Mouse (Mus musculus) mouse trophoblast stem cell (cell line): ENCODE measurements around the gene Fxyd7.

ENCODE experiments used
- in situ Hi-C, 2 experiments: fragments of 300-500 bp; cut with MseI, MboI; formaldehyde crosslinking; loops; 2 replicates in 1 of 2; 3 replicates in 1 of 2; pipeline ENCODE4 v1.15.1; 2025

Fxyd7 gene

DNA sequence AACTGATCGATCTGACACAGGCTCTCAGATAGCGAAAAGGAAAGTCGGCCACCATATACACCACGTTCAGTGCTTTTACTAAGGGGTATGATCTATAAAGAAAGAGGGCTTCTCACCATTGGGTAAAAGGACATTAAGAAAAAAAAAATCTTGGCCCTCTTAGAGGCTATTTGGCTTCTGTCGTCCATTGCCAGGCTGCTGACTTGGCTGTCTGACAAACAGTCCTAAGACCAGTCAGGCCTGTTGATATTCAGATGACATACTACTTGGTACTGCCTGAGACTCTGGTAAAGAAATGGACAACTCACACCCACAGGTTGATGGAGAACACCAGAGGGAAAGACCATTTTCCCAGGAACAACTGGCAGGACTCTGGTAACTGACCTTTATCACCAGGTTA lies 38.3 kb downstream of the Fxyd7 start:
- in situ Hi-C loops, result no loop called here

DNA sequence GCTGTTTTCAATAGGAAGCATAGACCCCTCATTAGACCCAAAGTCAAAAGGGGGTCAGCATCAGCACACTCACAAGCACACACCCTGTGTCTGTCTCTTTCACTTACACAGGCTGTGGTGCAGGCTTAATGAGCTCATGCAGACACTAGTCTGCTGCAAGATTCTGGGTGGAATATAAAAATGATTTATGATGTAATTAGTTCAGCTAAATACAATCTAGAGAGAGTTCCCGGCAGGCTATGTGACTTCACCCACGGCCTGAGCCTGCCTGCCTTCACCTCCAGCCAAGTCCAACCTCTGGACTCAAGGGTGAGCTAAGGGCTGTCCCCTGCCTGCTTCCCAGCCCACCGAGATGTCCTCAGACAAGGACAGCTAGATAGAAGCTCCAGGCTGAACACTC lies 42.4 kb downstream of the Fxyd7 start:
- in situ Hi-C loops, result no loop called here

DNA sequence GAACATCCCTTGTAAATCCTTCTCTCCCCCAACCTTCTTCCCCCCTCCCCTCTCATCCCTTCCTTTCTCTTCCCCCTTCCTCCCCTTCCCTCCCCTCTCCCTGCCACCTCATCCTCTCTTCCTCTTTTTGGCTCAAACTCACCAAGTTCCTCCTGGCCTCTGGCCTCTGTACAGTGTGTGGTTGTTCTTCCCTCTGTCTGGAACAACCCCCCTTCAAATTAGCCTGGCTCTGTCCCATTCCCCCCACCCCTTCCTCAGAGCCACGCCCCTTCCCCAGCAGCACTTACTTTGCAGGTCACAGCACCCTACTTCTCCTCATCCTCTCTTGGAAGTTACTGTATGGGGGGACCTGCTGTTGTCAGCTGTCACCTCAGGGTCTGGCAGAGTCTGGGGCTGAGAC lies 43.1 kb downstream of the Fxyd7 start:
- in situ Hi-C loops, result no loop called here

DNA sequence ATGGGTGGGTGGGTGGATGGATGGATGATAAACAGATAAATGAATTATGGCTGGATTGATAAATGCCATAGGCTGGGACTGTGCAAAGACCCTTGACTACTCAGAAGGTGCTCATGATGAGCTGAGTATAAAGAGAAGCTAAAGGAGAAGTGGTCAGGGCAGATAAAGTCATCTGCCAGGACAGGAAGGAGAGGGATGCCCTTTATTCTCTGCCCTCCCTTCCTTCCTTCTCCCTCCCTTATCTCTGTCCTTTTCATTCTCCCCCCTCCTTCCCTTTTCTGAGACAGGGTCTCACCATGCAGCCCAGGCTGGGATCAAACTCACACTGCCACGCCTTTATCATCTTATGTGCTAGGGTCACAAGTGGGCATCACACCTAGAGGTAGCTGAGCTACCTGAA lies 43.5 kb downstream of the Fxyd7 start:
- in situ Hi-C loops, result no loop called here

DNA sequence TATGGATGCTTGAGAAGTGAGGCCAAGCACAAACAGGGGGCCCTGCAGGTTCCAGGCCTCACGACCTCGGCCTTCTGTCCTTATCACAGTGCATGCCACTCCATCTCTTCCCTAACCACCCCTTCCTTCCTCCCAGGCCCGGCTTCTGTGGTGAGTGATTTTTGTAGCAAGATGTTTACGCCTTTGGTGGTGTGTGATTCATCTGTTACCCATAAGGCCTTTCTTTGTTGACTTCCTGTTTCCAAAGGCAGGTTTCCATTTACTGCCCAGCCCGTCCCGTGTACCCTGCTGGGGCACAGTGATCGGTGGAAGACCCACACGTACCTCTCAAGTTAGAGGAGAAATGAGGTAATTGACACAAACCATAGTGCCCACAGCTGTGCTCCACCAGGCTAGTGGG lies 48.6 kb downstream of the Fxyd7 start:
- in situ Hi-C loops, result no loop called here

DNA sequence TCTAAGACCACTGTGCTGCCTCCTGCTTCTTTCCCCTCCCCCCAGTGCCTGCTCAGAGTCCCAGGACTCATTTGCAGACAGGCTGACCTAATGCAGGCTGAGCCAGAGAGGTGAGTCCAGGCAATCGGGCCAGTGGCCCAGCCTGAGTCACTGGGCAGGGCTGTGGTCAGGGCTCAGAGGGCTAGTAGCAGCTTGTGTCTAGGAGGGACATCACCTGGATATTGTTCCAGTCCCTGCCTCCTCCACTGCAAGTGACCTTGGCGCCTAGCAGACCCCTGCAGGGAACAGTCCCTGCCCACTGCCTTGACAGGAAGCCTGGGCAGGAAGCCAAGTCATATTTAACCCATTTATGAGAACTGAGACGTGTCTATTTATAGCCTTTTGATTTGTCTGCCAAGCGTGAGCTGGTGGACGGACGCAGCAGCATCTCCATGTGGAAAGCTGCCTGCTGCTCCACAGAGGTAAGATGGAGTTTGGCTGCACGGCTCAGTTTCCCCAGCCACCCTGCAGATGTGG lies 50.7 kb downstream of the Fxyd7 start:
- in situ Hi-C loops, result no loop called here

DNA sequence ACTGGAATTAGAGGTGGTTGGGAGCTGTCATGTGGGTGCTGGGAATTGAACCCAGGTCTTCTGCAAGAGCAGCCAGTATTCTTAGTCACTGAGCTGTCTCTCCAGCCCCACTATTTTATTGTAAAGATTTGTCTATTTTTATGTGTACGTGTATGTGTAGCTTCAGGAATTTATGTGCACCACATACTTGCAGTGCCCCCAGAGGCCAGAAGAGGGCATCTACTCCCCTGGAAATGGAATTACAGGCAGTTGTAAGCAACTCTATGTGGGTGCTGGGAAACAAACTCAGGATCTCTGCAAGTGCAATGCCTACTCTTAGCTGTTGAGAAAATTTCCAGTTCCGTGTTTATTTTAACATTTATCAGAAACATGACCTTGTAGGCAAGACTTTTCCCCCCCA lies 54.8 kb downstream of the Fxyd7 start:
- in situ Hi-C loops, result no loop called here

DNA sequence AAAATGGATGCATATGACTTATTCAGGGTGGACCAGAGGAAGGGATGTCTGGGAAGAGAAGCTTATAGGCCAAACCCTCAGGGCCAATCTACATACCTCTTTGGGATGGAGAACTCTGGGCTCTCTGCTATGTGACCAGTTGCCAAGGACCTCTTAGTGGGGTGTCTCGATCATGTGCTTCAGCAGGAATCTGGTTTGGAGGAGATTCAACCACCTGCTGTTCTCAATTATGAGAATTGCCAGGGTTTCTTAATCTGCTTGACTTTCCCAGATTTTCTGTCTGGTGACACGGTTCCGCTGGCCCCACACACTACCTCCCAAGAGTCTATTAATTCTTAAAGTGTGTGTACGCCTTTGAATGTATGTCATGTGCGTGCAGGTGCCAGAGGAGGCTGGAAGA lies 57.3 kb downstream of the Fxyd7 start:
- in situ Hi-C loops, result no loop called here
